1 mouse cellular context compared by ENCODE assay signal in the genomic region with DNA sequence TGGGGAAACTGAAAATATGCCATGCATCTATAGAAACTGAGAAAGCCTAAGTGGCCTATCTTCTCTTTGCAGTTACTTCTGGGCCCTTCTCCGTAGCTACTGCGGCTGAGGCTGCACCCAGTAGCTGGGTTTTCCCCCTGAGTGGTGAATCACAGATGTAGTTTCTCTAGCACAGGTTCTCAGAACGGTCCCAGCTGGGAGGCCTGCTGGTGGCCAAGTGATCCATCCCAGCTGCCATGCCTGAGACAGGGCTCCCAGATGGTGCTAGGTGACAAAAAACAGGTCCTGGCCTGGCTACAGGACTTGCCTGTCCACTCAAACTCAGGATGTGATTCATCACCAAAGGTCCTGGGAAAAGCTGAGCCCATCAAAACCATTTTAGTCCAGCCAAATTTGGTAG.
TF ChIP-seq lines count a peak whose summit lies in the region.

No protein-coding gene starts in this region.

TF ChIP-seq in CH12.LX, 34 proteins besides CTCF, POLR2A, EP300 and RAD21:
- no peak for TF ChIP-seq ELF1 (IDR thresholded peaks at IDR 0.05; ENCODE audit: low read depth, low read length)
- TF ChIP-seq ZNF384 (IDR thresholded peaks at IDR 0.05; ENCODE audit: low read depth, low read length): peak; percentile 11; the same call in 1 of the 2 replicates
- TF ChIP-seq ETS1 (conservative IDR thresholded peaks at IDR 0.05; ENCODE audit: low read depth, low read length): peak; percentile 87
- TF ChIP-seq JUN (IDR thresholded peaks at IDR 0.05; ENCODE audit: insufficient read depth, low read depth, low read length): peak; percentile 33; the same call in 1 of the 2 replicates
- no peak for TF ChIP-seq SMC3 (IDR thresholded peaks at IDR 0.05; ENCODE audit: low read depth, low read length)
- TF ChIP-seq CHD1 (IDR thresholded peaks at IDR 0.05; ENCODE audit: low read depth, low read length): peak; percentile 77; the same call in 1 of the 2 replicates
- peak; percentile 67 for TF ChIP-seq TBP (conservative IDR thresholded peaks at IDR 0.05; ENCODE audit: low read depth, low read length)
- peak; percentile 50; the same call in 1 of the 2 replicates for TF ChIP-seq UBTF (IDR thresholded peaks at IDR 0.05; ENCODE audit: low read depth, low read length)
- 0 out of 2 replicates have a peak, but pooled peaks have one; percentile 13 for TF ChIP-seq RCOR1 (conservative IDR thresholded peaks at IDR 0.05; ENCODE audit: low read depth, low read length)
- peak; percentile 92 for TF ChIP-seq IRF4 (IDR thresholded peaks at IDR 0.05; ENCODE audit: low read depth, low read length)
- peak; percentile 46; the same call in 1 of the 2 replicates for TF ChIP-seq MXI1 (IDR thresholded peaks at IDR 0.05; ENCODE audit: low read depth, low read length)
- peak; percentile 68 for TF ChIP-seq MEF2A (IDR thresholded peaks at IDR 0.05; ENCODE audit: borderline replicate concordance, low read depth, low read length)
- peak; percentile 98 for TF ChIP-seq TCF12 (IDR thresholded peaks at IDR 0.05; ENCODE audit: low read depth, low read length)
- TF ChIP-seq E2F4 (IDR thresholded peaks at IDR 0.05; ENCODE audit: insufficient replicate concordance, low read depth, low read length): no peak
- TF ChIP-seq BHLHE40 (IDR thresholded peaks at IDR 0.05; ENCODE audit: low read depth, low read length): no peak; the same call in 1 of the 2 replicates
- TF ChIP-seq CHD2 (IDR thresholded peaks at IDR 0.05; ENCODE audit: low read length): peak; percentile 45; the same call in 1 of the 2 replicates
